Mouse (Mus musculus): Measurements from ENCODE around the gene Arxes2. TPM values are rescaled to one million over a fixed set of nuclear protein-coding genes. Genes with fewer than 3 reads are reported as not detected.
"Not testable (repeated sequence)": the region's sequence is repeated elsewhere in the genome, so short reads cannot be mapped to it uniquely, and the experiment has no call there.

Gene Arxes2
- total RNA-seq (2012; rRNA removed), result not detected in 2 replicates
- polyA plus RNA-seq (2012; ENCODE audit: insufficient read depth in 1 of 2, insufficient read length in 2 of 2, low read depth in 1 of 2, low replicate concordance in 2 of 2, missing spikeins in 1 of 2), result not detected

GRCm38 (mm10) chrX:135993664-135994119, at the start of gene Arxes2:
Gene Arxes2, plus strand, starts transcription at chrX:135993824.
- H3K36me3 ChIP-seq (ENCODE audit: control insufficient read depth in 1 of 2, insufficient read depth in 2 of 2, low read length in 2 of 2); DNase-seq (ENCODE audit: low read depth, low spot score); H3K27ac ChIP-seq (ENCODE audit: control insufficient read depth, low read depth, low read length); H3K4me3 ChIP-seq (ENCODE audit: control insufficient read depth in 1 of 2, insufficient read depth in 1 of 2, low read depth in 2 of 2, low read length in 2 of 2); H3K4me1 ChIP-seq (ENCODE audit: control insufficient read depth in 1 of 2, insufficient read depth in 2 of 2, low read length in 2 of 2); H3K79me2 ChIP-seq (ENCODE audit: control insufficient read depth, insufficient read depth, low read length, poor library complexity); H3K9me3 ChIP-seq (replicated peaks; ENCODE audit: insufficient read depth, low read length); H3K9ac ChIP-seq (ENCODE audit: control insufficient read depth, low read depth, low read length, poor library complexity, severe bottlenecking); H3K27me3 ChIP-seq (ENCODE audit: control insufficient read depth in 1 of 2, insufficient read depth in 2 of 2, low read length in 2 of 2): not testable (repeated sequence)

DNA sequence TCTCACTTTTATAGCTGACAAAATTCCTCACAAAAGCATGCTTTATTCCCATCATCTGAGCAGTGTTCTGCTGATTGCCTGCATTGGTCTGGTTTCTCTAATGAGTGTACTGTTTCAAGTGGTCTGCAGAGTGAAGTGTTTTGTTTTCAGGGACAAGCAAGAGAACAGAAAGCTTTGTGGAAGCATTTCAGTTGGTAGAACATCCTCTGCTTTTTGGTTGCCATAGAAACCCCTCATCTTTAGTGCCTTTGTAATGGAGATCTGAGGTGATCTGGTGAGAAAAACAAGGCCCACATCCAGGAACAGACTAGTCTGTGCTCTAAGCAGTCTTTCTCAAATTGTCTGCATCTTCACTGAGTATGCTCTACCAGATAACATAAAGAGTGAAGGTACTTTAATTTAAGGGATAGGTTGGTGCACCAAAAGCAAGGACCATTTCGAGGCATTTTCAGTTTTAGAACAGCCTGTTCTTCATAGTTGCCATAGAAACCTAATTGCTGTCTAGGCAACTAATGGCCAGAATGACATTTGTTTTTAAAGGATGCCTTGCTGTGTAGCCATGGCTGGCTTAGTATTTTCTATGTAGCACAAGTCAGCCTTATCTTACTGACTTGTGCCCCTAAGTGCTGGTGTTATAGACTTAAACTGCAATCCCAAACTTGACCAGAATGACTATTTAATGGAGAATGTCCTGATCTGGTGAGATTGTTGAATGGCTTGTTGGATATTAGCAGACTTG, 44.8 kb upstream of the Arxes2 start:
- H3K27me3 ChIP-seq (ENCODE audit: control insufficient read depth in 1 of 2, insufficient read depth in 2 of 2, low read length in 2 of 2), result no peaks in the 10 kb centered on the region; a peak in 2 of 4 replicates
- no peak overlapping the region for H3K27ac ChIP-seq (ENCODE audit: control insufficient read depth, low read depth, low read length)
- DNase-seq (ENCODE audit: low read depth, low spot score), result no peak
- H3K4me1 ChIP-seq (ENCODE audit: control insufficient read depth in 1 of 2, insufficient read depth in 2 of 2, low read length in 2 of 2), result no peaks in the 10 kb centered on the region
- H3K4me3 ChIP-seq (ENCODE audit: control insufficient read depth in 1 of 2, insufficient read depth in 1 of 2, low read depth in 2 of 2, low read length in 2 of 2), result no peak overlapping the region
- H3K79me2 ChIP-seq (ENCODE audit: control insufficient read depth, insufficient read depth, low read length, poor library complexity), result no peaks in the 10 kb centered on the region
- H3K9me3 ChIP-seq (replicated peaks; ENCODE audit: insufficient read depth, low read length), result no peaks in the 10 kb centered on the region
- H3K36me3 ChIP-seq (ENCODE audit: control insufficient read depth in 1 of 2, insufficient read depth in 2 of 2, low read length in 2 of 2), result no peaks in the 10 kb centered on the region
- no peak overlapping the region for H3K9ac ChIP-seq (ENCODE audit: control insufficient read depth, low read depth, low read length, poor library complexity, severe bottlenecking)
- no peak for TF ChIP-seq USF1 (IDR thresholded peaks at IDR 0.05; ENCODE audit: low read depth, low read length)
- no peak for TF ChIP-seq UBTF (IDR thresholded peaks at IDR 0.05; ENCODE audit: borderline replicate concordance, insufficient read depth, low read depth, low read length)
- no peak for TF ChIP-seq MAX (IDR thresholded peaks at IDR 0.05; ENCODE audit: low read length)
- TF ChIP-seq POLR2AphosphoS2 (IDR thresholded peaks at IDR 0.05; ENCODE audit: low read length), result no peak
- no peak for TF ChIP-seq MEF2A (IDR thresholded peaks at IDR 0.05; ENCODE audit: extremely low read depth, insufficient replicate concordance, low read depth, low read length, poor library complexity, severe bottlenecking)
- no peak for TF ChIP-seq ZKSCAN1 (IDR thresholded peaks at IDR 0.05; ENCODE audit: low read depth, low read length)
- no peak for TF ChIP-seq SIN3A (IDR thresholded peaks at IDR 0.05; ENCODE audit: low read length)
- no peak for TF ChIP-seq ZMIZ1 (IDR thresholded peaks at IDR 0.05; ENCODE audit: low read depth, low read length)
- TF ChIP-seq TBP (IDR thresholded peaks at IDR 0.05; ENCODE audit: low read depth, low read length), result no peak
- TF ChIP-seq RCOR1 (IDR thresholded peaks at IDR 0.05; ENCODE audit: low read depth, low read length), result no peak
- no peak for TF ChIP-seq MAZ (IDR thresholded peaks at IDR 0.05; ENCODE audit: low read depth, low read length)
- TF ChIP-seq CHD2 (IDR thresholded peaks at IDR 0.05; ENCODE audit: low read length), result no peak
- TF ChIP-seq MYB (IDR thresholded peaks at IDR 0.05; ENCODE audit: low read depth, low read length), result no peak
- no peak for TF ChIP-seq MXI1 (IDR thresholded peaks at IDR 0.05; ENCODE audit: low read depth, low read length)
- no peak for TF ChIP-seq GABPA (IDR thresholded peaks at IDR 0.05; ENCODE audit: low read depth, low read length)
- no peak for TF ChIP-seq JUND (IDR thresholded peaks at IDR 0.05; ENCODE audit: low read depth, low read length)
- TF ChIP-seq ZC3H11A (IDR thresholded peaks at IDR 0.05; ENCODE audit: low read depth, low read length), result no peak
- no peak for TF ChIP-seq KAT2A (conservative IDR thresholded peaks at IDR 0.05; ENCODE audit: low read depth, low read length)
- TF ChIP-seq MAFK (IDR thresholded peaks at IDR 0.05; ENCODE audit: borderline replicate concordance, low read depth, low read length), result no peak

Data from MEL (cell line).